Mouse (Mus musculus): Measurements from ENCODE around the gene Hps5. TPM values are rescaled to one million over a fixed set of nuclear protein-coding genes. Genes with fewer than 3 reads are reported as not detected.
"Not testable (repeated sequence)": the region's sequence is repeated elsewhere in the genome, so short reads cannot be mapped to it uniquely, and the experiment has no call there.

Gene Hps5
- polyA plus RNA-seq, 1 experiment from 2014 or later: 12.7 TPM

DNA sequence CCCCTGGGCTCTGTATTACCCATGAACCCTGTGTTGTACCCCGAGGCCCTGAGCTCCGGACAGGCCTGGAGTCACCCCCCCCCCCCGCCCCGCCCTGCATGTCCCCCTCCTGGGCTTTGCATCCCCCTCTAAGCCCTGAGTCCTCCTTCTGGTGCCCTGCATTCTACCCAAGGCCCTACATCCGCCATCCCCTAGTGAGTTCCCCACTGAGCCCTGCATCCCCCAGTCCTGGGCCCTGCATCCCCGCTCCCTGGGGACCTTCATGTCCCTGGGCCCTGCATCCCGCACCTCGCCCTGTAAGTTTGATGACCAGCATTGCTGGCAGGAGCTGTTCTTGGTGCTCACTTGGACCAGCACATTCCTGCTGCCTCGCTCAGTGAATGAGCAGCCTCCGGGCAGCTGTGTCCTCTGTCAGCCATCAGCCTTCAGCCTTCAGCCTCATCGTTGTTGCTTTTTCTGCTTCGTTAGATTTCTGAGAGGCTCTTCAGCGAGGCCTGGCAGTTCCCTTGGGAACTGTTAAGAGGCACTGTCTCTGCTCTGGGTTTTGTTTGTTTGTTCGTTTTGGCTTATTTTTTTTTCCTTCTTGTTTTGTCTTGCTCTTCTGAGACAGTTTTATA lies 39.2 kb upstream of the Hps5 start:
- ATAC-seq (no peak), DNase-seq (ENCODE audit: low spot score) (no peak)
- no peak overlapping the region for H3K27ac ChIP-seq (ENCODE audit: low read length)
- no peak overlapping the region for H3K4me3 ChIP-seq (ENCODE audit: low read depth, low read length)
- TF ChIP-seq CTCF (IDR thresholded peaks at IDR 0.05) (no peak), EP300 (IDR thresholded peaks at IDR 0.05) (no peak)
- no peak overlapping the region for H3K4me2 ChIP-seq (replicated peaks; ENCODE audit: low read depth, low read length)
- no peak overlapping the region for H3K9ac ChIP-seq (replicated peaks; ENCODE audit: low read depth)
- no peaks in the 10 kb centered on the region for H3K36me3 ChIP-seq (ENCODE audit: insufficient read depth, low read length)
- no peaks in the 10 kb centered on the region for H3K9me3 ChIP-seq (ENCODE audit: low read length)
- 55% methylated on average over 9 of the region's 14 CpGs for WGBS
- peaks cover 31% of the 10 kb centered on the region for H3K4me1 ChIP-seq (ENCODE audit: insufficient read depth, low read depth, low read length)
- no peaks in the 10 kb centered on the region for H3K27me3 ChIP-seq (replicated peaks; ENCODE audit: insufficient read depth, low read length)

DNA sequence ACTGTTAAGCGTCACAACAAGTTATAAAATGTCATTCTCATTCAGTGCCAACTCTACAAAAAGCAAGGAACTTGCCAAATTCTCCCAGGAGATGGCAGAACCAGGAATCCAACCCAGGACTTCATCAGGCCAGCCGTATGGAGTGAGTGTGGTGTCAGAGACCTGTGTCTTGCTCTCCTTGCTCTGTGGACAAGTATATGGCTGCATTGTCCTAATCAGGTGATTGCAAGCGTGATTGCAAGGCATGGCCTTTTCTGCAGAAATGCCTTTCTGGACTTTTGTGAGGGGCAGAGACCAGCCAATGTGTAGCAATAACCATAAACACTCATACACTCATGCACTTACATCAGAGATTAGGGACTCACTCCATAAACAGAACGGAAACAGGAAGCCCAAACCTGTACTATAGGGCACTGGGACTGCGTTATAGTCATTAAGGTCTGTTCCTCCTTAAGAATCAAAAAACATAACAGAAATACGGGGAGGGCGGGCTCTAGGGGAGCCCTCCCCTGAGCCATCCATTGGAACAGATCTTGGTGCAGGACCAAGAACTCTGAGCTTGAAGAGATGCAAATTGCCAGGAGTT lies 37.9 kb upstream of the Hps5 start:
- ATAC-seq (no peak), DNase-seq (ENCODE audit: low spot score) (peak; percentile 28)
- WGBS: 71% methylated on average over 7 of the region's 7 CpGs
- peak overlapping the region; percentile 15; the same call in 1 of the 2 replicates for H3K27ac ChIP-seq (ENCODE audit: low read length)
- H3K4me3 ChIP-seq (ENCODE audit: low read depth, low read length): no peak overlapping the region
- H3K4me2 ChIP-seq (replicated peaks; ENCODE audit: low read depth, low read length): no peak overlapping the region
- TF ChIP-seq CTCF (IDR thresholded peaks at IDR 0.05) (no peak), EP300 (IDR thresholded peaks at IDR 0.05) (no peak)
- H3K9me3 ChIP-seq (ENCODE audit: low read length): no peaks in the 10 kb centered on the region
- no peaks in the 10 kb centered on the region for H3K36me3 ChIP-seq (ENCODE audit: insufficient read depth, low read length)
- H3K4me1 ChIP-seq (ENCODE audit: insufficient read depth, low read depth, low read length): peaks cover 22% of the 10 kb centered on the region; the same call in 1 of the 2 replicates
- H3K27me3 ChIP-seq (replicated peaks; ENCODE audit: insufficient read depth, low read length): no peaks in the 10 kb centered on the region
- H3K9ac ChIP-seq (replicated peaks; ENCODE audit: low read depth): no peak overlapping the region

DNA sequence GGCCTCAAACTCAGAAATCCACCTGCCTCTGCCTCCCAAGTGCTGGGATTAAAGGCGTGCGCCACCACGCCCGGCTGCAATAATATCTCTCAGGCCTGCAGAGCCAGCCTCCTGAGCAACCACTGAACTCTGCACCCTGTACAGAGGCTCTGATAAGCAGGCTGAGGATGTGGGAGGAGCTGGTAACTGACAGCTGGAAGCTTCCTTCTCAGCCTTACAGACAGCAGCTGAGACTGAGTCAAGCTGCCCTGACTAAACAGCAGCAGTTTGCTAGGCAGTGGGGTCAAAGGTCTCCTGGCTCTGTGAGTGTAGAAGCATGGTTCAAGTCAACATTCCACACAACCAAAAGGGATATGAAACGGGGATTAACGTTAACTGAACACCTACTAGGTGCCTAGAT lies 37.4 kb upstream of the Hps5 start:
- WGBS: 42% methylated on average over 6 of the region's 6 CpGs
- TF ChIP-seq CTCF (IDR thresholded peaks at IDR 0.05) (no peak), EP300 (IDR thresholded peaks at IDR 0.05) (no peak)
- ATAC-seq: peak; percentile 82
- Histone ChIP-seq H3K9me3 (ENCODE audit: low read length) (no peaks in the 10 kb centered on the region), H3K4me3 (ENCODE audit: low read depth, low read length) (no peak overlapping the region), H3K36me3 (ENCODE audit: insufficient read depth, low read length) (no peaks in the 10 kb centered on the region), H3K4me1 (ENCODE audit: insufficient read depth, low read depth, low read length) (peaks cover 22% of the 10 kb centered on the region; the same call in 1 of the 2 replicates), H3K4me2 (replicated peaks; ENCODE audit: low read depth, low read length) (no peak overlapping the region), H3K27ac (ENCODE audit: low read length) (peak overlapping the region; percentile 15; the same call in 1 of the 2 replicates), H3K9ac (replicated peaks; ENCODE audit: low read depth) (no peak overlapping the region), H3K27me3 (replicated peaks; ENCODE audit: insufficient read depth, low read length) (no peaks in the 10 kb centered on the region)
- DNase-seq (ENCODE audit: low spot score): peak; percentile 91

DNA sequence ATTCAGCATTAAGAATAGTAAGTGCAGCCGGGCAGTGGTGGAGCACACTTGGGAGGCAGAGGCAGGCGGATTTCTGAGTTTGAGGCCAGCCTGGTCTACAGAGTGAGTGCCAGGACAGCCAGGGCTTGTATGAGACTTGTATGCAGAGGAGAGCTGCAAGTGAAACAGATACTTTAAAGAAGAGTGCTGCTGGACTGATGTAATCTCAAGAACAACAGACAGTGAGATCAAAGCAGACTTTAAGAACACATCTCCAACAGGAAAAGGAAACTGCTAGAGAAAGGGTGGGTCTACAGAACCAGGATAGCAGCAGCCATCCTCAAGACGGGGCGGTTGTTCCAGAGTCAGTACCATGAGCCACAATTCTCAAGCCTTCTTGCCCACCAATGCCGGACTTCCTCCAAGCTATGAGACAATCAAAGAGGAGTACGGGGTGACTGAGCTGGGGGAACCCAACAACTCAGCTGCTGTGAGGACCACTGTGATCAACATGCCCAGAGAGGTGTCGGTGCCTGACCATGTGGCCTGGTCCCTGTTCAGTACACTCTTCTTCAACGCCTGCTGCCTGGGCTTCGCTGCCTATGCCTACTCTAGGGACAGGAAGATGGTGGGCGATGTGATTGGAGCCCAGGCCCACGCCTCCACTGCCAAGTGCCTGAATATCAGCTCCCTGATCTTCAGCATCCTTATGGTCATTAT lies 36.4 kb upstream of the Hps5 start:
- ATAC-seq; H3K9ac ChIP-seq (replicated peaks; ENCODE audit: low read depth); H3K9me3 ChIP-seq (ENCODE audit: low read length); H3K4me2 ChIP-seq (replicated peaks; ENCODE audit: low read depth, low read length); H3K27me3 ChIP-seq (replicated peaks; ENCODE audit: insufficient read depth, low read length); H3K4me3 ChIP-seq (ENCODE audit: low read depth, low read length); H3K36me3 ChIP-seq (ENCODE audit: insufficient read depth, low read length); DNase-seq (ENCODE audit: low spot score); H3K27ac ChIP-seq (ENCODE audit: low read length): not testable (repeated sequence)
- H3K4me1 ChIP-seq (ENCODE audit: insufficient read depth, low read depth, low read length): peaks cover 21% of the 10 kb centered on the region; the same call in 1 of the 2 replicates
- WGBS: 85% methylated on average over 11 of the region's 11 CpGs

DNA sequence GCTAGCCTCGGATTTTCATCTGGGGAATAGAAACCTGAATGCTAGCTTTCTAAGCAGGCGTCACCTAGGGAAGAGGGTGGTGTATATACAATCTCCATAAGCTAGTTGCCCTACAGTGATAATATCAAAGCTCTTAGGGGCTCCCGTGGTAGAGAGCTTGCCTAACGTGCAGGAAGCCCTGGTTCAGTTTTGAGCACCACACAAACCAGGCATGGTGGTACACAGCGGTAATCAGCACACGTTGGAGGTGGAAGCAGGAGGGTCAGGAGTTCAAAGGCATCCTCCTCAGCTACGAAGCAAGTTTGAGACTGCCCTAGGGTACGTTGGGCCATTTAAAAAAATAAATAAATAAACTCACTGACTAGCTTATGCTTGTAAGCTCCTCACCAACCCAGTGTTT lies 35.8 kb upstream of the Hps5 start:
- no peak for DNase-seq (ENCODE audit: low spot score)
- H3K9me3 ChIP-seq (ENCODE audit: low read length): no peaks in the 10 kb centered on the region
- ATAC-seq: no peak
- 66% methylated on average over 8 of the region's 8 CpGs for WGBS
- no peak overlapping the region for H3K9ac ChIP-seq (replicated peaks; ENCODE audit: low read depth)
- H3K36me3 ChIP-seq (ENCODE audit: insufficient read depth, low read length): no peaks in the 10 kb centered on the region
- peaks cover 22% of the 10 kb centered on the region; the same call in 1 of the 2 replicates for H3K4me1 ChIP-seq (ENCODE audit: insufficient read depth, low read depth, low read length)
- TF ChIP-seq CTCF (IDR thresholded peaks at IDR 0.05) (no peak), EP300 (IDR thresholded peaks at IDR 0.05) (no peak)
- H3K4me3 ChIP-seq (ENCODE audit: low read depth, low read length): no peak overlapping the region
- no peak overlapping the region for H3K27ac ChIP-seq (ENCODE audit: low read length)
- H3K4me2 ChIP-seq (replicated peaks; ENCODE audit: low read depth, low read length): no peak overlapping the region
- H3K27me3 ChIP-seq (replicated peaks; ENCODE audit: insufficient read depth, low read length): no peaks in the 10 kb centered on the region

DNA sequence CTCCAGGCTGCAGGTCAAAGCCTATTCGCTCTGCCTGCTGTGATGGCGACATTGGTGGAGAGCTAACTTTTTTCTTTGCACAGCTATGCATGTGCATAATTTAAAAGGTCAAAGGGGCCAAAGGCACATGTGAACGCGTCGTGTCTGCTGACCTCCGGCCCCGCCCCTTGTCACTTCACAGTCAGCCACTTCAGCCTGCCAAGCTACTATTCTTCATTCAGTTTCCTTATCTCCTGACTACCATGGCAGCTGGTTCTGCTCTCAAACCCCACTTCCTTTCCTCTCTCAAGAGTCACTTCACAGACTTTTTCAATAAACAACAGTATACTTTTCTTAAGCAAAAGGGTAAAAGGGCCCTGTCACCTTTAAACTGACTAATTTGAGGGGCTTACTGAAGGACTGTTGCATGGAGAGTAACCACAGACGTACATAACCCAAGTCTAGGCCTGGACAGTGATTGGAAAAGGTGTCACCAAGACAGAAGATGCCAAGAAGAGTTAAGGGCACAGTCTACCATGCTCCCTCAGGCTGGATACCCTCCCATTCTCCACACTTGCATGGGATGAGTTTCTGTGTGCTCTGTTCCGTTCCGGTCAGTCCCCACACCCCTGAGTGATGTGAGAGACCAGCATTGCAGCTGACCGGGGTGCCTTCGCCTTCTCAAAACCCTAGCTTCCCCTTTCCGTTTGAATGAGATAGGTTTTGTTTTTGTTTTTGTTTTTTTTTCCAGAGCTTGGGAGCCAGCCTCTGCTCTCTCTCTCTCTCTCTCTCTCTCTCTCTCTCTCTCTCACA lies 35.1 kb upstream of the Hps5 start:
- Histone ChIP-seq H3K4me2 (replicated peaks; ENCODE audit: low read depth, low read length) (no peak overlapping the region), H3K4me3 (ENCODE audit: low read depth, low read length) (no peak overlapping the region), H3K9me3 (ENCODE audit: low read length) (no peaks in the 10 kb centered on the region), H3K27me3 (replicated peaks; ENCODE audit: insufficient read depth, low read length) (no peaks in the 10 kb centered on the region), H3K9ac (replicated peaks; ENCODE audit: low read depth) (no peak overlapping the region), H3K36me3 (ENCODE audit: insufficient read depth, low read length) (no peaks in the 10 kb centered on the region), H3K4me1 (ENCODE audit: insufficient read depth, low read depth, low read length) (peaks cover 22% of the 10 kb centered on the region; the same call in 1 of the 2 replicates), H3K27ac (ENCODE audit: low read length) (peak overlapping the region; percentile 78)
- WGBS: 22% methylated on average over 13 of the region's 13 CpGs
- DNase-seq (ENCODE audit: low spot score) (peak; percentile 94), ATAC-seq (peak; percentile 76)
- peak; percentile 50 for TF ChIP-seq EP300 (IDR thresholded peaks at IDR 0.05)
- no peak for TF ChIP-seq CTCF (IDR thresholded peaks at IDR 0.05)

All from lung, postnatal 0 days (tissue).